17 mouse cellular contexts compared by ENCODE assay signal in the genomic region with DNA sequence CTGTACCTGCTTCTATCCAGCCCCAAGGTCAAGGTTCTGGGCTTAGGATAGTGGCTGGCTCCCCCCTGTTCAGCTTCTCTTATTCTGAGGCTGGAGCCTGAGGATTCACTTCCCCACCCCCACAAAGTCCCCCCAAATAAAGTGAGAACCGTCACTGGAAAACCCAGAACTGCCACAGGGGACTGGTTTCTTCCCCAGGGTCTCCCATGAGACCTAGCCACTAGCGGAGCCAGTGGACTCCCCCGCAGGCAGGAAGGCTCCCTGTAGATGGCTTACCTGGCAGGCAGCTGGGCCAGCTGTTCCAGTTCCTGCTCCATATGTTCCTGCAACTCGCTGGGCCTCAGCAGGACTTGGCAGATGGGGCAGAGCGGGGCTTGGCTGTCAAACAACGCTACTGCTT. TPM values are rescaled to one million over a fixed set of nuclear protein-coding genes. Genes with fewer than 3 reads are reported as not detected.
"Had no signal": no experiment of that assay in that cellular context is flagged by ENCODE, and none has a peak within 500 bp of the region (broad histone marks: within the 10 kb centered on the region; RNA-seq: fewer than 3 reads in every experiment).

No protein-coding gene starts in this region.

- H3K4me3 ChIP-seq: megakaryocyte, embryonic 14.5 days; midbrain, embryonic 13.5 days; midbrain, embryonic 15.5 days; neural tube, embryonic 12.5 days; stomach, embryonic 15.5 days had no signal

- ATAC-seq: midbrain, embryonic 13.5 days; midbrain, embryonic 15.5 days had no signal

- H3K4me2 ChIP-seq: lung, embryonic 14.5 days; midbrain, embryonic 11.5 days; midbrain, embryonic 13.5 days; midbrain, embryonic 15.5 days; neural tube, embryonic 12.5 days; stomach, embryonic 15.5 days had no signal

- H3K9ac ChIP-seq: lung, embryonic 14.5 days; midbrain, embryonic 13.5 days; midbrain, embryonic 15.5 days; neural tube, embryonic 12.5 days; stomach, embryonic 15.5 days had no signal

- H3K9me3 ChIP-seq: midbrain, embryonic 13.5 days; midbrain, embryonic 15.5 days; neural tube, embryonic 12.5 days; stomach, embryonic 15.5 days had no signal

- DNase-seq: lung, adult 18-20 months; lung, embryonic 14.5 days; lung, postnatal 10 days; lung, postnatal 4 days; right cerebral cortex, postnatal 14 days; thymus, adult 2 months; thymus, postnatal 25 days; thymus, postnatal 4 days had no signal

- H3K36me3 ChIP-seq: midbrain, embryonic 13.5 days; midbrain, embryonic 15.5 days; neural tube, embryonic 12.5 days; stomach, embryonic 15.5 days had no signal

- H3K27ac ChIP-seq: midbrain, embryonic 13.5 days; midbrain, embryonic 15.5 days; neural tube, embryonic 12.5 days; stomach, embryonic 15.5 days; stomach, postnatal 0 days had no signal

RNA-seq across cellular contexts. Expression of a gene that starts 55.3 kb away (rescaled TPM):
- total RNA-seq: monocyte, adult 5-6 weeks; neutrophil, adult 5-6 weeks had no signal

RNA-seq across cellular contexts. Expression of a gene that starts 55.5 kb away (rescaled TPM):
- total RNA-seq: neutrophil, adult 5-6 weeks had no signal
